Mouse (Mus musculus) bone marrow, adult 2 months (tissue): ENCODE results near the gene Cdc73. TPM values are rescaled to one million over a fixed set of nuclear protein-coding genes. Genes with fewer than 3 reads are reported as not detected.

Source experiments
- H3K27ac ChIP-seq: fragments of 200-500 bp; 2 replicates; pipeline ENCODE4 v1.5.1; 2012; ENCODE audit warnings: low read depth, mild to moderate bottlenecking, control low read depth, inconsistent platforms, low read length; ENCODE audit not compliant: control insufficient read depth, poor library complexity, insufficient read depth
- H3K4me1 ChIP-seq: fragments of 200-500 bp; 2 replicates; pipeline ENCODE4 v1.6.1; 2011; ENCODE audit warnings: low read length; ENCODE audit not compliant: control insufficient read depth, insufficient read depth
- H3K4me3 ChIP-seq: fragments of 200-500 bp; replicated peaks from 2 replicates; pipeline ENCODE3; 2011; ENCODE audit warnings: mild to moderate bottlenecking, low read depth, low read length, control low read depth; ENCODE audit not compliant: control insufficient read depth
- CTCF ChIP-seq: fragments of 200-500 bp; IDR thresholded peaks from 2 replicates; pipeline ENCODE4 v1.5.1; 2011; ENCODE audit warnings: low read length, control low read depth; ENCODE audit not compliant: control insufficient read depth, insufficient read depth
- POLR2A ChIP-seq: fragments of 200-500 bp; IDR thresholded peaks from 2 replicates; pipeline ENCODE4 v1.6.1; 2011; ENCODE audit warnings: low read depth, mild to moderate bottlenecking, control low read depth, low read length, borderline replicate concordance; ENCODE audit not compliant: control insufficient read depth
- WGBS: fragments of 180-500 bp; shearing (Covaris S2); methylation state at CpG from one replicate; pipeline ENCODE4 v1.1.7; 2018; 5-methylcytosine and 5-hydroxymethylcytosine counted together
- polyA plus RNA-seq: library from polyadenylated mRNA; stranded (reverse); fragments of >200 nt; gene quantifications from 2 replicates; pipeline ENCODE4 v1.2.4, GENCODE M21; 2011; ENCODE audit warnings: low replicate concordance; ENCODE audit not compliant: missing spikeins, insufficient read depth, insufficient read length

The Cdc73 gene
- polyA plus RNA-seq, result 17.6 and 31.6 TPM in 2 replicates

DNA sequence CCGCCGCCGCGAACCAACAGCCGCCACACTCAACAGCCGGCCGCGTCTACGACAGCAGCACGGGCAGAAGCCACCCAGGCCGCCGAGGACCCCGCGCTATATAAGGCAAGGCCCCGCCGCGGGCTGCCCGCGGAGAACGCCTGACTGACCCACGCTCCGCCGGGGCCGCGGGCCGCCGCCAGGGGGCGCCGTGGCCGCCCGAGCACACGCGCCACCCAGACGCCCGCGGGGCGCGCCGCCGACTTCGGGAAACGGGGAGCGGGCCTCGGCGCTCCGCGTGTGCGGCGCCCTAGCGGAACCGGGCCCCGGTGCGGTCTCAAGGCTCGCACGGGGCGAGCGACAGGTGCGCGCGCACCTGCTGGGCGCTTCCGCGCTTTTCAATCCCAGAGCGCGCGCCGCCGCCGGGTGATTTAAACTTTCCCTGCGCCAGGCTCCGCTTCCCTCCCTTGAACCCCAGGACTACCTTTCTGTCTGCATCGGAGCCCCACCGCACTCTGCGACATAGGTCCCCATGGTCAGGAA lies at the start of gene Cdc73:
Cdc73 (minus strand) TSS at position 153 of the 522 bp plus-strand sequence.
- Histone ChIP-seq H3K4me1 (no peaks in the 10 kb centered on the region), H3K4me3 (peak within 1 kb of the TSS; percentile 95), H3K27ac (peak within 1 kb of the TSS; percentile 69)
- TF ChIP-seq CTCF (peak; percentile 64; the same call in 1 of the 2 replicates), POLR2A (peak; percentile 77; the same call in 1 of the 2 replicates)
- WGBS, result under 1% methylated on average over 71 of the region's 74 CpGs

DNA sequence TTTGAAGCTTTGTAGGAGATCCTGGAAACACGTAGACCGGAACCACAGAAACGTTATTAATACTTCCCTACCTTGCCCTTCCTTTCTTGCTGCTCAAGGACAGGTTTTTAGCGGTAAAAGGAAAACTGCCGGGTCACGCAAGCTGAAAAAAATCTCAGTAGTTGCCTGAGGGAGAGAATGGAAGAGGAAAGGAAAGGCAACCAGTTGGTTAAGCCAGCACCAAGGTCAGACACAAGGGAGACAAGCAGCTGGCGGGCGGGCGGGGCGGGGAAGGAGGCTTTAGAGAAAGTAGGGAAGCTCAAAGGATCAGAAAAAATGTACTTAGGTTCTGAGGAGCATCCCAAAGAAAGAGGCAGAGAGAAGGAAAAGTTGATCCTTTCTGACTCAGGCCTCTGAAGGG lies 43.2 kb upstream of the Cdc73 start:
- no peaks in the 10 kb centered on the region for H3K4me1 ChIP-seq
- no peak overlapping the region for H3K27ac ChIP-seq
- no peak overlapping the region for H3K4me3 ChIP-seq
- WGBS, result 94% methylated on average over 10 of the region's 10 CpGs
- TF ChIP-seq POLR2A, result no peak
- TF ChIP-seq CTCF, result no peak

DNA sequence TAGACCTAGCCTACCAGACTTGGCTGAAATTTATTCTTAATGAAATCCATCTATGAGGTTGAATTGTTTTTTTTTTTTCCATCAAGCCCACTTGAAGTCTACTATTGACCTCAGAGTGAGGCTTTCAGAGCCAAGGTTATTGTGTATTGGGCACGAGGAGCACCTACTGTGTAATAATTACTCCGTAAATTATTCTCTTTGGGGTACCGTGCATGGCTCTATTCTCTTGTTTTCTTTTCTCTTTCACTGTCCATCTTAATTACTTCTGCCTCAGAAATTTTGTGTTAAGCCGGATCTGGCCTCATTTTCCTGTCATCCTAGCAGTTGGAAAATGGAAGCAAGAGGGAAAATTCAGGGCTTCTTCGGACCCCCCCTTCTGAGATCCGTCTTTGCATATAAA lies 39.5 kb upstream of the Cdc73 start:
- Histone ChIP-seq H3K4me3 (no peak overlapping the region), H3K4me1 (no peaks in the 10 kb centered on the region; the same call in 1 of the 2 replicates), H3K27ac (no peak overlapping the region)
- TF ChIP-seq POLR2A (no peak), CTCF (no peak)
- 91% methylated on average over 6 of the region's 6 CpGs for WGBS

DNA sequence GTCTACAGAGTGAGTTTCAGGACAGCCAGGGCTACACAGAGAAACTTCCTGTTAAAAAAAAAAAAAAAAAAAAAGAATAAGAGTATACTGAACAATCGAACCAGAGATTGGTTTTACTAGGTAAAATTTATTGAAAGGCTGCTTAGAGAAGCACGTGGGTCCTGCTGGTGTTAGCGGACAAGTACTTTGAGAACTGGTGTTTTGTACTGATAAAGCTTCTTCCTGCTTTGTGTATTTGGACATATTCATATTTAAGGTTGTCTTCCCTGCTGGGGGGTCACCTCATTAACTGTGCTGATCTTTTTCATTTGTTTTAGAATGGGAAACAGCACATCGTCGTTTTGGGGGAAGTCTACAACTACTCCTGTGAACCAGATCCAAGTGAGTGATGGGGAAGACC lies 38.6 kb upstream of the Cdc73 start:
- no peak overlapping the region for H3K27ac ChIP-seq
- 59% methylated on average over 5 of the region's 5 CpGs for WGBS
- no peak for TF ChIP-seq POLR2A
- TF ChIP-seq CTCF, result no peak
- H3K4me3 ChIP-seq, result no peak overlapping the region
- no peaks in the 10 kb centered on the region; the same call in 1 of the 2 replicates for H3K4me1 ChIP-seq

DNA sequence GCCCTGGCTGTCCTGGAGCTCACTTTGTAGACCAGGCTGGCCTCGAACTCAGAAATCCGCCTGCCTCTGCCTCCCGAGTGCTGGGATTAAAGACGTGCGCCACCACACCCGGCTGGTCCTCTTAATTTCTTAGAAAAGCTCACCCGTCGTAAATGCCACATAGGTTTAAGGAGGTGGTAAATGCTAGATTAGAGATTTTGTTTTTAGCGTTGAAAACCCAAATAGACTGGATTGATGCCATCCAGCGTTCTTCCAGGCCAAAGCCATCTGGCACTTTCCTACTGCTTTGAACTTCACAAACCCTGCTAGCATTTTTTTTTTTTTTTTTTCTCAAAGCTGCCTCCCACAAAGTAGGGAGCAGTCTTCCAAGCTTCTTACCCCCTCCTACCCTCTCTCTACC lies 37.9 kb upstream of the Cdc73 start:
- 84% methylated on average over 10 of the region's 10 CpGs for WGBS
- H3K27ac ChIP-seq, result no peak overlapping the region
- H3K4me3 ChIP-seq, result no peak overlapping the region
- no peak for TF ChIP-seq CTCF
- TF ChIP-seq POLR2A, result no peak
- H3K4me1 ChIP-seq, result no peaks in the 10 kb centered on the region; the same call in 1 of the 2 replicates

DNA sequence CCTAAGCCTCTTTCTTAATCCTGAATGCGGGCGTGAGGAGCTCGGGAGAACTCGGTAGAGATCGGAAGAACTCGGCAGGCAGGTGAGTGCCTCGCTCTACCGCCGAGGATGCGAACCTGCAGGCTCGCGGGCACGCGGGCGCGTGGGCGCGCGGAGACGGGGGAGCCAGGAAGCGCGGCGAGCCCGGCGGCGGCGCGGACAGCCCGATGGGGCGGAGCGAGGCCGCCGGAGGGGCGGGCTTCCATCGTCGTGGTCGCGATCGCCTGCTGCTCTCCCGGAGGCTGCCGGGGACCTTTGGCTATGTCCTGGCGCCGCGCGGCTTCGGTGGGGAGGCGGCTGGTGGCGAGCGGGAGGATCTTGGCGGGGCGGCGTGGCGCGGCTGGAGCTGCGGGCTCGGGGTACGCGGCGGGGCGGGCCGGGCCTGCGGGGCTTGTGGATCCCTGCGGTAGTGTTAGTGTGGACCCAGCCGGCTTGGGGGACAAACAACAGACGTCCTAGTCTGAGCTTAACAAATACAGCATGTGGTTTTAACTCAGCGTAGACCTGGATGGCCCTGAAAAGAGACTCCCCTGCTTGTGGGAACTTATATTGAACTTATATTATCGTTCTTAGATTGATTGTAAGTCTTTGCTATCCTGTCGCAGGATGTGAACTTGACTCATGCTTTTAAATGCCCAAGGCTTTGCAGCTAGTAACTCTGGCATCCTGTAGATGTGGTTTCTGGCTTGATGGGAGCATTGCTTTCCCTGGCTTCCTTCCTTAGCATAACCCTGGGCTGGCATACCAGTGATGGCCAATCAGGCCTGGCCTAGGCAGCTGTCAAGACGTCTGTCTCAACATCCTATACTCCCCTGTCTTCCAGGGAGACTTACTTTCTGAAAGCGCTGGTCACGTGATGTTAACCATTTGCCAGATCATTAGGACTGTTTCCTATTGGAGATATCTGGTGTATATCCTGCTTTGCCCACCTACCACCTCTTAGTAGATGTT lies 37.0 kb upstream of the Cdc73 start:
- H3K4me1 ChIP-seq, result no peaks in the 10 kb centered on the region; the same call in 1 of the 2 replicates
- WGBS, result under 1% methylated on average over 70 of the region's 71 CpGs

DNA sequence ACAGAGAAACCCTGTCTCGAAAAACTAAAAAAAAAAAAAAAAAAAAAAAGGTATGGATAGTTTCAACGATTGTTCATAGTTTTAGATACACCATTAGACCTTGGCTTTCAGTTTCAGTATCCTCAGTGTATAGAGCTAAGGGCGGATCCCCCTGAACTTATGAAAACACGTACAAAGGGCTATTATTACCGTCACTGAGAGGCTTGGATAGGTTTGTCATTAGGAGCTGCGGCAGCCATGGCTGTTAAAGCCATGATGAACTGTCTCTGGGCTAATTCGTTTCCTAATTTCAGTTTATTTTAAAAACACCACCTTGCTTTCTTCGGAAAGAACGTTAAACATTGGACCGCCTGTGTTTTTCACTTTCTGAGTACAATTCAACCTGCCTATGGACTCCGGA lies 36.1 kb upstream of the Cdc73 start:
- Histone ChIP-seq H3K27ac (peak overlapping the region; percentile 79; the same call in 1 of the 2 replicates), H3K4me3 (peak overlapping the region; percentile 95), H3K4me1 (no peaks in the 10 kb centered on the region; the same call in 1 of the 2 replicates)
- TF ChIP-seq CTCF, result no peak
- no peak for TF ChIP-seq POLR2A
- 2% methylated on average over 11 of the region's 11 CpGs for WGBS

More for the DNA sequence above, 37.0 kb upstream of the Cdc73 start:
- TF ChIP-seq CTCF (peak; percentile 5; the same call in 1 of the 2 replicates), POLR2A (peak; percentile 71; the same call in 1 of the 2 replicates)
- Histone ChIP-seq H3K27ac (peak overlapping the region; percentile 79), H3K4me3 (peak overlapping the region; percentile 95)

DNA sequence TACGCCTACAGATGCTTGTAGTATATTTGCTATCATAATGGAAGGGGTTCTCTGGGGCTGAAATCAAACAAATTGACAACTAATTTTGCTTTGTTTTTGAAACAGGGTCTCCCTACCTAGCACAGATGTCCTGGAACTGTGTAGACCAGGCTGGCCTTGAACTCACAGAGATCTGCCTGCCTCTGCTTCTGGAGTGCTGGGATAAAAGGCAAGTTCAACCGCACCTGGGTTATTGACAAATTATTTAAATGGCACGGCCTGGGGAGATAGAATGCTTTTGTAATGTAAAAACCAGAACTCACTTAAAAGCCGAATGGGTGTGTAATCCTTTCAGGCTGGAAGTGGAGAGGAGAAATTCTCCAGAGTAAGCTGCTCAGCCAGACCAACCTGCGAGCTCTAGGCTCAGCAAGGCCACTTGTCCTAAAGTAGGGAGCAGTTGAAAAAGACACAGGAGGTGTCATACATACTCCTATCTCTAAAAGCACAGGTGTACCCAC lies 31.3 kb upstream of the Cdc73 start:
- no peak overlapping the region for H3K27ac ChIP-seq
- TF ChIP-seq POLR2A (no peak), CTCF (no peak)
- H3K4me3 ChIP-seq, result no peak overlapping the region
- no peaks in the 10 kb centered on the region for H3K4me1 ChIP-seq
- 77% methylated on average over 5 of the region's 5 CpGs for WGBS
